Mouse (Mus musculus) spleen, adult 12 weeks (tissue): ENCODE data around the gene C2cd4d.

Experiments
- DNase-seq: peaks from one replicate; pipeline ENCODE4 v3.0.0; 2022; ENCODE audit warnings: low spot score

The C2cd4d gene

GRCm38 (mm10) chr3:94377028-94377923, 15.0 kb downstream of the C2cd4d start:
- DNase-seq = no peak

DNA sequence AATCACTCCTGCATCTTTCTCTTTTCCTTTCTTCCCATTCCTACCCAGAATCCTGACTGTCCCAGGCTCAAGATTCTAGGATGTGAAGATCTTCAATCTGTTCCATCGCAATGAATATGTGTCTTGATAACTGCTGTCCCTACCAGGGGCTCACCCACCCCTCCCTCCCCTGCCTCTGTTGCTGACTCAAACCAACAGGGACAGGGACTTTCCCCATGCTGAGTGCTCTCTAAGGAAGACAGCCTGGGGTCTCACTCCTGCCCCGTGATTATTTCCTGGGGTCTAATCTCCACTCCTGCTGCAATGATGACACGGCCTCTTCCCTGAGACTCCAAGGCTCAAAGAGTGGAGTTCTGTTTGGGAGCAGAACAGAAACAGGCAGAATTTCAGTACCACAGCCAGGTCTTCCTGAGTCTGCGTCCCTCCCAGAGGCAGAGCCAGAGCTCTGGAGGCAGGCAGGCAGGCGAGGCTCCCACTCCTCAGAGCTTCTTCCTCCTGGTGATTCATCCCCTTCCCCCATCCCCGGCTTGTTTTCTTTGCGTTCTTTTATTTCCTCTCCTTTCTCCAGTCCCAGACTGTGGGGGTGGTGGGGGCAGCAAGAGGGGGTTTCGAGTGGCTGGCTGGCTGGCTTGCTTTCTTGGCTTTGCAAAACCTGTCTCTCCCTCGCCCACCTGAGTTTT, 17.7 kb downstream of the C2cd4d start:
- no peak for DNase-seq

- DNase-seq = no peak
These were observed 20.1 kb downstream of the C2cd4d start for GRCm38 (mm10) chr3:94382308-94382707.

DNA sequence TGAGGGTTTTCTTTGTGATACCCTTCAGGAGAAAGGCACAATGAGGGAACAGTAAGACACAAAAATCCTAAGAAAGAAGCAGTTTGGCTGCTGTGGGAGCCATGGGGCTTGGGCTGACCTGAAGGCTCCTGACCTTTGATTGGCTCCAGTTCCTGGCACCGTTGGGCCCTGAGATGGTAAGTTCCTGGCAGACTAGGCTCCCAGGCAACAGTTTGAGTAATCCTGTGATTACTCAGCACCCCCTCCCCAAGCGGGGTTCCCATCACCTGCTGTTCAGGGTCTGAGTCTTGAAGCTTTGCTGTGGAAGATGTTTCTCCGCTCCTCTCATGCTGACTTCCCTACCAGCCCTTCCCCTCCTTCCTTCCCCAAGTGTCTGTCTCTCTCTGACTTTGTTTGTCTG, 21.2 kb downstream of the C2cd4d start:
- no peak for DNase-seq

DNA sequence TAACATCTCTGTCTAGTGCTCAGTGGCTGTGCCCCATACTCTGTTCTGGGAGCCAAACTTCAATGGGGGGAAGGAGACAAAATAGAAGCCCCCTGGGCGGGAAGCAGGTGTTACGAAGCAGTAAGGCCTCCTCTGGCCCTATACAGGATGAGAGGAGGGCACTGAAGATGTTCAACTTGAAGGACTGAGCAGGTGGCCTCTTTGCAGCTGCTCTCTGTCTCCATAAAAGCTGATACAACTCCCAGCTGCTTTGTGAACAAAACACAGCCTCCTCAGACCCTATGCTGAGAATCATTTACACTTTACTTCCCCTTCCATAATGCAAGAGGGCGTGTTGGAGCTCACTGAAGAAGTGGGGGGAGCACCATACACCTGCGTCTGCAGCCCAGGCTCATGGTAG, 24.4 kb downstream of the C2cd4d start:
- no peak for DNase-seq

- no peak for DNase-seq
These were observed 25.2 kb downstream of the C2cd4d start for GRCm38 (mm10) chr3:94387391-94387790.

GRCm38 (mm10) chr3:94388047-94388446, 25.8 kb downstream of the C2cd4d start:
- DNase-seq = no peak

GRCm38 (mm10) chr3:94389420-94389819, 27.2 kb downstream of the C2cd4d start:
- no peak for DNase-seq

- DNase-seq = no peak
These were observed 28.8 kb downstream of the C2cd4d start for GRCm38 (mm10) chr3:94391001-94391400.

- DNase-seq = no peak
These were observed 29.9 kb downstream of the C2cd4d start for GRCm38 (mm10) chr3:94392128-94392527.

DNA sequence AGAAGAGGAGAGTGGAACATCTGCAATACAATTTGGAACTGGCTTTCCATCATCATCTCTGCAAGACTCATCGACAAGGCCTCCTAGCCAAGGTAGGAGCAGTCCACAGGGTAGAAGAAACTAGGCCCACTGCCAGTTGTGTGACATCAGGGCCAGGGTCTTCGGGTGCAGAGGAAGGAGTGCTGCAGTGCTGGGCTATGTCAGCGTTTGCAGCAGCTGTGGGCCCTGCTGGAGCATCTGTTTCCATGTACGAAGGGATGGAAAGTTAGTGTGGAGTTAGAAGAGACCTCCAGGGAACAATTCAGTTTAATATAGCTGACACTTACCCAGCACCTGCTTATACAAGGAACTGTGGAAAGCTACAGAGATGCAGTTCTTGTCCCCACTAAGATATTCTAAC, 30.8 kb downstream of the C2cd4d start:
- DNase-seq = no peak

DNA sequence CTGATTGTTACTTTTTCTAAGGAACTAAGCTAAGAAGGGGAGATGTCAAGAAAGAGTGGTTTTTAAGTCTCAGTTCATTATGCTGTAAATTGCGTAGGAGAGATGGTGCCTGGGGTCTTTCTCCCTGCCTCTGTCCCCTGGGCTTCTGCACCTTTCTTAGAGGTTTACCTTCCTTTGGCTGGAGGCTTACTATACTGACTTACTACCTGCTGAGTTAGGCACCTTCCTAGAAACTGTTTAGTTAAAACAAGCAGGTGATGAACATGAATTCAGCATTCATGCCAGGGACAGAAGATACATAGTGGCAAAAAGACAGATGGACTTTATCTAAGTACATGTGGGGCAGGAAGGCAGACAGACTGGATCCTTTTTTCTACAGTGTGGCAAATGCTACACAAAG, 34.1 kb downstream of the C2cd4d start:
- DNase-seq = no peak

GRCm38 (mm10) chr3:94396851-94397250, 34.6 kb downstream of the C2cd4d start:
- no peak for DNase-seq

DNA sequence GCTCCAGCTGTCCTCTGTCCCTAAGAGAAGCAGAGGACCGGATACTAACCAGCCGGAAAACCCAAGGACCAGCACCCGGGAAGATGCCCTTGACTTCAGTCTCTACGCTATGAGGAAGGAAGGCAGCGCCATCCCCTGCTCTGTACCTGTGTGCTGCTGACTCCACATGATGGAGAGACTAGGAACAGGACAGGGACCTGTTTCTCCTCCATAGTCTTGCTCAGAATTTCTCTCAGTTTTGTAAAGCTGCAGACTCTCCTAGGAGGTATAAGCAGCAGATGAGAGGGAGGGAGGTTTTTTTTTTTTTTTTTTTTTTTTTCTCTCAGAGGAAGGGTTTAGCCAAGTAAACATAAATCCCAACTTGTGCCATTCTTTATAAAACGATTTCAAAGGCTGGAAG, 36.0 kb downstream of the C2cd4d start, which contains the start of gene Lingo4:
Gene Lingo4, plus strand, starts transcription at position 301 of the 400 bp plus-strand sequence.
- no peak for DNase-seq

- no peak for DNase-seq
These were observed 36.8 kb downstream of the C2cd4d start for GRCm38 (mm10) chr3:94398943-94399481.

- DNase-seq = no peak
These were observed 37.5 kb downstream of the C2cd4d start for GRCm38 (mm10) chr3:94399663-94400310.

DNA sequence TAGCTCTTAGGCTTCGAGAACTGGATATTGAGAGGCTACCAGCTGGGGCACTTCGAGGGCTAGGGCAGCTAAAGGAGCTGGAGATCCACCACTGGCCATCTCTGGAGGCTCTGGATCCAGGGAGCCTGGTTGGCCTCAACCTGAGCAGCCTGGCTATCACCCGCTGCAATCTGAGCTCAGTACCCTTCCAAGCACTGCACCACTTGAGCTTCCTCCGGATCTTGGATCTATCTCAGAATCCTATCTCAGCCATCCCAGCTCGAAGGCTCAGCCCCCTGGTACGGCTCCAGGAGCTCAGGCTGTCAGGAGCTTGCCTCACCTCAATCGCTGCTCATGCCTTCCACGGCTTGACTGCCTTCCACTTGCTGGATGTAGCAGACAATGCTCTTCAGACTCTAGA, 40.2 kb downstream of the C2cd4d start:
- DNase-seq = no peak

DNA sequence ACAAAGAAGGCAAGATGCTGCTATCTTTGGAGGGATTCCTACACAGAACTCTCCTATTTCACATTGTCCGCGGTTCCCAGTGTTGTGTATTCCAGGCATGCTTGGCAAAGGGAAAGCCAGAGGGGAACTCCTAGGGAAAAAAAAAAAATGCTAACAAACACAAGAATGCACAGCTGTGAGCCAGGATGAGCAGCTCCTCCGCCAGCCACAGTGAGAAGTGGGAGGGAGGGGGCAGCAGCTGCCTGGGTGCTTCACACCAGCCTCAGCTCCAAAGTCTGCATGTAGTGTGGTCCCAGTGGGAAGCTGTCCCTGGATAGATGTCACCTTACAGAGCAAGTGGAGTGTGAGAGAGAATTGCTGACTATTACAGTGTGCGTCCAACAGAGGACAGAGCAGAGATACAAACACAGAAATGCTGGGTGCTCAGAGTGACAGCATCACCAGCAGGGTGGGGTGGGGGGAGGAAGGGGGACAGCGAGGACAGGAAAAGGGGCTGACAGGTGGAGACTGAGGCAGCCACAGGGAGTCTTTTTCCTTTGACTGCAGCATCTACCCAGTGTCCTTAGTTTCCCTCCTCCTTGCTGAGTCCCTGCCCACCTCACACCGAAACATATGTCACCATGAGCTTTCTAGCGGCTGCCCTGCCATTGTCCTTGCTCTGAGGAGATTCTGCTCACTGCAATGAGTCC, 42.3 kb downstream of the C2cd4d start:
- no peak for DNase-seq

- no peak for DNase-seq
These were observed 43.3 kb downstream of the C2cd4d start for GRCm38 (mm10) chr3:94405561-94405960.

DNA sequence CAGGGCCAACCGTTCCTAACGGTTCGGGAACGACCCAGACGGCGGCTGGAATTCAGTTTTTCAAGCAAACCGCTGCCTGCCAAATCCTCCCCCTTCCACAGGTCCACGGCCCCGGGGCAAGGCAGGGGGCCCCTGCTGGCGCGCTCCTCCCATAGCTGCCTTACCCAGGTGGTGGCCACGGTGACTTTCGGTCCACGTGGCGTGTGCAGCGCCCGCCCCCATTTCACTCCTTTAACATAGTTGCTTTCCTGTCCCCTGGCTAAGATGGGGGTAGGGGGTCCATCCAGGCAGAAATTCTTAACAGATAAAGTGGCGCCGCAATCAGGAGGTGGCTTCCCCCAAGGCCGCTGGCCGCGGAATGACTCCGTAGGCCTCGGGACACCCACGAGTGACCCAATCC, 50.3 kb downstream of the C2cd4d start:
- no peak for DNase-seq

- DNase-seq = peak; percentile 80
These were observed 50.9 kb downstream of the C2cd4d start, which contains the start of gene Tdrkh for GRCm38 (mm10) chr3:94413031-94413679. Gene Tdrkh (plus strand): TSS chr3:94413273.
